Mouse (Mus musculus): ENCODE results near the gene Ncam2. TPM values are rescaled to one million over a fixed set of nuclear protein-coding genes. Genes with fewer than 3 reads are reported as not detected.
A peak's percentile ranks its signal among the peaks of the same experiment; 100 is the strongest.

Gene Ncam2
- 1.3 and 2.4 TPM in 2 replicates for polyA plus RNA-seq (2016; fragmentation: Nextera tagmentation; extraction: Ambion mirVana)

- Histone ChIP-seq H3K9me3 (replicated peaks) (no peaks in the 10 kb centered on the region), H3K27me3 (ENCODE audit: low read depth, poor library complexity, severe bottlenecking) (no peaks in the 10 kb centered on the region), H3K36me3 (no peaks in the 10 kb centered on the region), H3K4me3 (peak within 1 kb of the TSS; percentile 67), H3K4me1 (peaks cover 9% of the 10 kb centered on the region), H3K27ac (replicated peaks) (peak within 1 kb of the TSS; percentile 81)
- under 1% methylated on average over 66 of the region's 70 CpGs for WGBS
- peak; percentile 75 for DNase-seq (ENCODE audit: low spot score)
These were observed at the start of gene Ncam2 for GRCm38 (mm10) chr16:81200201-81201071. Gene Ncam2 (plus strand): TSS chr16:81200697.

DNA sequence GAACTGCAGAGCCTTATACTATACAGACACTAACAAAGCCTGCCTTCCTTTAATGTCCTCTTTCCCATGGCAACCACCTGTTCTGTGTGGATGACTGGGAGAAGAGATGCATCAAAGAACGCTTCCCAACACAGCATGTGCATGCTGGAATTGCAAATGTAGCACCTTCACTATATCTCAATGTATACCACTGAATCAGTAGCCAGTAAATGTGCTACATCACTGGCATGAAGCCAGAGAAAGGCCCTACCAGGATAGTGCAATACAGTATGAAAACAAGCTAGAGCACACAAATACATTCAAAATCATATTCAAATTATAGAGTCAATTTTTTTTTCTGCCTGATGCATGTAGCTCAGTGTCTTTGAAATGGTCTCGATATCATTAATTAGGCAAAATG lies 29.7 kb upstream of the Ncam2 start:
- Histone ChIP-seq H3K4me1 (no peaks in the 10 kb centered on the region), H3K4me3 (no peak overlapping the region), H3K27ac (replicated peaks) (no peak overlapping the region), H3K27me3 (ENCODE audit: low read depth, poor library complexity, severe bottlenecking) (no peaks in the 10 kb centered on the region), H3K9me3 (replicated peaks) (no peaks in the 10 kb centered on the region), H3K36me3 (no peaks in the 10 kb centered on the region)
- DNase-seq (ENCODE audit: low spot score), result no peak
- WGBS, result 77% methylated on average over 2 of the region's 2 CpGs

- Histone ChIP-seq H3K4me3 (no peak overlapping the region), H3K36me3 (no peaks in the 10 kb centered on the region), H3K9me3 (replicated peaks) (no peaks in the 10 kb centered on the region), H3K4me1 (no peaks in the 10 kb centered on the region), H3K27ac (replicated peaks) (no peak overlapping the region), H3K27me3 (ENCODE audit: low read depth, poor library complexity, severe bottlenecking) (no peaks in the 10 kb centered on the region)
- 60% methylated on average over 8 of the region's 8 CpGs for whole genome bisulfite sequencing
- DNase-seq (ENCODE audit: low spot score), result peak; percentile 20
These were observed 25.1 kb upstream of the Ncam2 start for GRCm38 (mm10) chr16:81175302-81175943.

DNA sequence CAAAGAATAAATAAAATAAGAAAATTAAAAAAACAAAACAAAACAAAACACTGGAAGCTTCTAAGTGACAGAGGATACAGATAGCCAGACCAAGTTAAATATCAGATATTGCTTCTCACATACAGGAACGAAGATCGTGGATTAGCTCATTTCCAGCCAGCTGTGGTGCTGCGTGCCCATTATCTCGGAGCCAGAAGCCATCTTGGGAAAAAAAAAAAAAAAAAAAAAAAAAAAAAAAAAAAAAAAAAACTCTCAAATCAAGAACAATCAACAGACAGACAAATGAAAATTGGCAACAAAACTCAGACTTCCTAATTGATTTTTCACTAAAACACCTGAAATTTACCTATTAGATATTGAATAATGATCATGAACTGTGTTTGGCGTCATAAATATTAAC lies 20.7 kb upstream of the Ncam2 start:
- Histone ChIP-seq H3K4me1 (no peaks in the 10 kb centered on the region), H3K27me3 (ENCODE audit: low read depth, poor library complexity, severe bottlenecking) (no peaks in the 10 kb centered on the region), H3K9me3 (replicated peaks) (no peaks in the 10 kb centered on the region), H3K27ac (replicated peaks) (no peak overlapping the region), H3K4me3 (no peak overlapping the region), H3K36me3 (no peaks in the 10 kb centered on the region)
- DNase-seq (ENCODE audit: low spot score), result no peak
- 91% methylated on average over 5 of the region's 5 CpGs for WGBS

DNA sequence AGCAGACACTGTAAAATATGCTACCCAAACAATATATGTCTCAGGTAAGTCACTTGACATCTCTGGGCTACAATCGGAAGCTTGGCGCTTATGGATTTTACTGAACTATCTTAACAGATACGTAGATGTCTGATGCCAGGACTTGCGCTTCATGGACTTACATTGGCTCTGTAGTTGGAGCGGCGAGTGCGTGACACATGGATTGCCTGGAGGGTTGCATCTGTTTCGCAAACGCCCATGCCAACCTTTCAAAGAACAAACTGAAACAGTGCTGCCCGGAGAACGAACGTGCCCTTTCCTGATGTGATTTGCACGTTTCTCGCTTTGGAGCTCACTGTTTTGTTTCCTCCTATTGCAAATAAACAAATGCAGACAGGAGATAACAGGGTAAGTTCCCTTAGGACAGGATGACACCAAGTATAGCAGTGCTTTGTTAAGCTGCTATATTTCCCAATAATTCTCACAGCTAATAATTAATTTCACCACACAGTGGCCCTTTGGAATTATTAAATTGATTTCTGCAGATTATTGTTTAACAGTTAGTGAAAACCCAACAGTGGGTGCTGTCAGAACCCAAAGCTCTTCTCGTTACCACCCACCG lies 12.8 kb upstream of the Ncam2 start:
- Histone ChIP-seq H3K36me3 (no peaks in the 10 kb centered on the region), H3K9me3 (replicated peaks) (no peaks in the 10 kb centered on the region), H3K4me3 (no peak overlapping the region), H3K27ac (replicated peaks) (no peak overlapping the region), H3K4me1 (no peaks in the 10 kb centered on the region), H3K27me3 (ENCODE audit: low read depth, poor library complexity, severe bottlenecking) (no peaks in the 10 kb centered on the region)
- 89% methylated on average over 16 of the region's 16 CpGs for WGBS
- DNase-seq (ENCODE audit: low spot score), result no peak

- WGBS, result 93% methylated on average over 2 of the region's 2 CpGs
- H3K27ac ChIP-seq (replicated peaks), result no peak overlapping the region
These were observed 8.9 kb upstream of the Ncam2 start for GRCm38 (mm10) chr16:81191621-81192020.

GRCm38 (mm10) chr16:81192607-81193006 lies 7.9 kb upstream of the Ncam2 start:
- WGBS, result 78% methylated on average over 4 of the region's 4 CpGs
- Histone ChIP-seq H3K4me1 (no peaks in the 10 kb centered on the region), H3K27me3 (ENCODE audit: low read depth, poor library complexity, severe bottlenecking) (no peaks in the 10 kb centered on the region), H3K36me3 (no peaks in the 10 kb centered on the region), H3K4me3 (no peak overlapping the region), H3K27ac (replicated peaks) (no peak overlapping the region), H3K9me3 (replicated peaks) (no peaks in the 10 kb centered on the region)
- DNase-seq (ENCODE audit: low spot score), result no peak

More at GRCm38 (mm10) chr16:81191621-81192020, 8.9 kb upstream of the Ncam2 start:
- no peak overlapping the region for H3K4me3 ChIP-seq
- H3K4me1 ChIP-seq, result no peaks in the 10 kb centered on the region
- DNase-seq (ENCODE audit: low spot score), result no peak
- H3K36me3 ChIP-seq, result no peaks in the 10 kb centered on the region
- H3K9me3 ChIP-seq (replicated peaks), result no peaks in the 10 kb centered on the region
- no peaks in the 10 kb centered on the region for H3K27me3 ChIP-seq (ENCODE audit: low read depth, poor library complexity, severe bottlenecking)

GRCm38 (mm10) chr16:81199467-81199866 lies 1.0 kb upstream of the Ncam2 start:
- Histone ChIP-seq H3K9me3 (replicated peaks) (no peaks in the 10 kb centered on the region), H3K27me3 (ENCODE audit: low read depth, poor library complexity, severe bottlenecking) (no peaks in the 10 kb centered on the region), H3K4me3 (no peak overlapping the region), H3K36me3 (no peaks in the 10 kb centered on the region), H3K27ac (replicated peaks) (no peak overlapping the region), H3K4me1 (peaks cover 9% of the 10 kb centered on the region)
- 87% methylated on average over 5 of the region's 5 CpGs for WGBS
- DNase-seq (ENCODE audit: low spot score), result no peak

DNA sequence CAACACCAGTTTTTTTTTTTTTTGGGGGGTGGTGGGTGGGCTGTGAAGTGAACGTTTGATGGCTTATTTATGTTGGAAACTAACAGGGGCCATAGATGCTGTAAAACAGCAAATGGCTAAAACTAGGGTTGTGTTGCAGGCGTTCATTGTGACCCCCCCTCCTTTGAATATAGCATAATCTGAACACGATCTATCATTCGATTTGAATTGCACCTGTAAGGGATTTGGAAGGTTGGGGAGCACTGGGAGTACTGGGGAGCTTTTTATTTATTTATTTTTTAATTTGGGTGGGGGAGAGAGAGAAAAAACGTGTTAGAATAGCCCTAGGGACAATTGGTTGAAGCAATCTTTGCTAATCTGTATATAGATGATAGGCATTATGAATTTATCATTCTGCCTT lies 974 bp downstream of the Ncam2 start:
- peaks cover 9% of the 10 kb centered on the region for H3K4me1 ChIP-seq
- no peaks in the 10 kb centered on the region for H3K36me3 ChIP-seq
- peak overlapping the region; percentile 67 for H3K4me3 ChIP-seq
- no peak for DNase-seq (ENCODE audit: low spot score)
- no peak overlapping the region for H3K27ac ChIP-seq (replicated peaks)
- WGBS, result 51% methylated on average over 5 of the region's 5 CpGs
- H3K27me3 ChIP-seq (ENCODE audit: low read depth, poor library complexity, severe bottlenecking), result no peaks in the 10 kb centered on the region
- no peaks in the 10 kb centered on the region for H3K9me3 ChIP-seq (replicated peaks)

DNA sequence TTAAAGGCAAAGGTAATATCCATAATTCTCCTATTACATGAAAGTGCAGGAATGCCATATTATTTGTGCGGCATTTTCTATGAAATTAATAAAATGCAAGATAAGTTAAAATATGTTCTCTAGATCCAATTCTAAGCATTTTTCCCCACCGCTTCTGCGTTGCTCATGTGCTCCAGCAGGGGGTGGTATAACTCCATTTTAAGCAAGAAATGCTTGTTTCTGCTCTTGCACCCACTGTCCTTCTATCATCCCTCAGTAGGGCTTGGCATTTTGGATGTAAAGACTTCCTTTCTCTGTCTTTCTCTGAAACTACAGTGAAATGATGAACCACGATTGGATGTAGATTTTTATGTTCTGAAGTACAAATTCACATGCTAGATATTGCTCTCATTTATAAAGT lies 1.5 kb downstream of the Ncam2 start:
- H3K36me3 ChIP-seq, result no peaks in the 10 kb centered on the region
- peak overlapping the region; percentile 67; the same call in 1 of the 2 replicates for H3K4me3 ChIP-seq
- no peaks in the 10 kb centered on the region for H3K9me3 ChIP-seq (replicated peaks)
- H3K27ac ChIP-seq (replicated peaks), result no peak overlapping the region
- H3K4me1 ChIP-seq, result peaks cover 9% of the 10 kb centered on the region
- no peaks in the 10 kb centered on the region for H3K27me3 ChIP-seq (ENCODE audit: low read depth, poor library complexity, severe bottlenecking)
- DNase-seq (ENCODE audit: low spot score), result peak; percentile 51
- WGBS, result 9% methylated on average over 4 of the region's 4 CpGs

- no peak for DNase-seq (ENCODE audit: low spot score)
- H3K9me3 ChIP-seq (replicated peaks), result no peaks in the 10 kb centered on the region
- 84% methylated on average over 8 of the region's 8 CpGs for WGBS
- H3K27me3 ChIP-seq (ENCODE audit: low read depth, poor library complexity, severe bottlenecking), result no peaks in the 10 kb centered on the region
- peak overlapping the region; percentile 9; the same call in 1 of the 2 replicates for H3K4me3 ChIP-seq
- peaks cover 9% of the 10 kb centered on the region for H3K4me1 ChIP-seq
- H3K36me3 ChIP-seq, result no peaks in the 10 kb centered on the region
- peak overlapping the region; percentile 38; the same call in 1 of the 2 replicates for H3K27ac ChIP-seq (replicated peaks)
These were observed 2.2 kb downstream of the Ncam2 start for GRCm38 (mm10) chr16:81202721-81203161.

- 81% methylated on average over 12 of the region's 12 CpGs for WGBS
- Histone ChIP-seq H3K9me3 (replicated peaks) (no peaks in the 10 kb centered on the region), H3K4me3 (no peak overlapping the region), H3K36me3 (no peaks in the 10 kb centered on the region), H3K27me3 (ENCODE audit: low read depth, poor library complexity, severe bottlenecking) (no peaks in the 10 kb centered on the region), H3K27ac (replicated peaks) (no peak overlapping the region), H3K4me1 (peaks cover 9% of the 10 kb centered on the region)
- DNase-seq (ENCODE audit: low spot score), result no peak
These were observed 4.0 kb downstream of the Ncam2 start for GRCm38 (mm10) chr16:81204405-81205034.

Data from midbrain, embryonic 10.5 days (tissue).